Mouse (Mus musculus) intestine, embryonic 16.5 days (tissue): ENCODE measurements around the gene Myh4. TPM values are rescaled to one million over a fixed set of nuclear protein-coding genes. Genes with fewer than 3 reads are reported as not detected.

Experiments
- ATAC-seq: fragments of 200-750 bp; cut with Nextera tagmentation; 2 replicates; pipeline ENCODE4 v1.8.0; 2017; ENCODE audit warnings: moderate TSS enrichment, moderate library complexity
- H3K27ac ChIP-seq: fragments of 300-500 bp; sonication (generic); 2 replicates; pipeline ENCODE4 v1.5.1; 2014; ENCODE audit warnings: mild to moderate bottlenecking, low read length
- H3K27me3 ChIP-seq: fragments of 300-500 bp; sonication (generic); replicated peaks from 2 replicates; pipeline ENCODE4 v1.6.1; 2014; ENCODE audit warnings: low read length, control low read depth, mixed read lengths; ENCODE audit not compliant: control insufficient read depth, insufficient read depth
- H3K36me3 ChIP-seq: fragments of 300-500 bp; sonication (generic); 2 replicates; pipeline ENCODE4 v1.6.1; 2014; ENCODE audit warnings: low read length, control low read depth; ENCODE audit not compliant: control insufficient read depth, insufficient read depth
- H3K4me1 ChIP-seq: fragments of 300-500 bp; sonication (generic); 2 replicates; pipeline ENCODE4 v1.6.1; 2014; ENCODE audit warnings: low read length, control low read depth, mixed read lengths; ENCODE audit not compliant: control insufficient read depth, insufficient read depth
- H3K4me2 ChIP-seq: fragments of 300-500 bp; sonication (generic); 2 replicates; pipeline ENCODE4 v1.6.1; 2014; ENCODE audit warnings: low read depth, low read length, control low read depth
- H3K4me3 ChIP-seq: fragments of 300-500 bp; sonication (generic); 2 replicates; pipeline ENCODE4 v1.5.1; 2014; ENCODE audit warnings: mild to moderate bottlenecking, low read length
- H3K9ac ChIP-seq: fragments of 300-500 bp; sonication (generic); 2 replicates; pipeline ENCODE4 v1.6.1; 2014; ENCODE audit warnings: low read depth, low read length
- H3K9me3 ChIP-seq: fragments of 300-500 bp; sonication (generic); 2 replicates; pipeline ENCODE4 v1.6.1; 2016; ENCODE audit warnings: low read length, control low read depth; ENCODE audit not compliant: control insufficient read depth
- WGBS: fragments of 180-500 bp; shearing (Covaris S2); extraction: QIAGEN DNeasy Blood & Tissue Kit; methylation state at CpG from one replicate; pipeline ENCODE4 v1.1.7; 2014; 5-methylcytosine and 5-hydroxymethylcytosine counted together
- polyA plus RNA-seq: library from polyadenylated mRNA; unstranded; fragments of >200 nt; fragmentation: Nextera tagmentation; extraction: Ambion mirVana; gene quantifications from 2 replicates; pipeline ENCODE4 v1.2.1, GENCODE M21; 2015

Gene Myh4
- polyA plus RNA-seq, result not detected in 2 replicates

DNA sequence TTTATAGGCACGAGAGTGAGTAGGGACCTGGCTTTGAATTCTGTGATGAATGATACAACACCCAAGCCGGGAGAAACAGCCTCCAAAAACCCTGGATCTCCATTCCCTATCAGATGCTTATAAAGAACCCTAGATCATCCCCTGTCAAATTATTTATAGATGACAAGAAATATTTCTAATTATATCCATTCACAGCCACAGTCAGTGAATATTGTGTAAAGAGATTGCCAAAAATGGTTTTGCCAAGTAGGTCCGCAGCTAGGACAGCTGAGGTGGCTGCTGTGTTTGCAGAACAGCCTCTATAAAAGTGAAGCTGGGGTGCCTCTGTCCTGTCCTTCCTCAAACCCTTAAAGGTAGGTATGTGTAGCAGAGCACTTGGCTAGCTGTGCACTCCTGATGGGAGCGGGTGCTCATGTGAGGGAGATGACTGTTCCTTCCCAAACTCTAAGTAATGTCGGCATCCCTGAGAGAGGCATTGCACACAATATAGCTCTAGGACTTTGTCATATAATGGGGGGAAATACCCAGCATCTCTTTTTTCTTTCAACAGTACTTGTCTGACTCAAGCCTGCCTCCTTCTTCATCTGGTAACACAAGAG lies at the start of gene Myh4:
Myh4 (plus strand) TSS at position 549 of the 599 bp plus-strand sequence.
- Histone ChIP-seq H3K36me3 (no peaks in the 10 kb centered on the region), H3K4me3 (no peak within 1 kb of the TSS), H3K27me3 (no peaks in the 10 kb centered on the region), H3K9ac (no peak within 1 kb of the TSS), H3K4me2 (no peak within 1 kb of the TSS), H3K27ac (no peak within 1 kb of the TSS), H3K4me1 (no peaks in the 10 kb centered on the region), H3K9me3 (no peaks in the 10 kb centered on the region)
- 80% methylated on average over 5 of the region's 5 CpGs for WGBS
- no peak for ATAC-seq

DNA sequence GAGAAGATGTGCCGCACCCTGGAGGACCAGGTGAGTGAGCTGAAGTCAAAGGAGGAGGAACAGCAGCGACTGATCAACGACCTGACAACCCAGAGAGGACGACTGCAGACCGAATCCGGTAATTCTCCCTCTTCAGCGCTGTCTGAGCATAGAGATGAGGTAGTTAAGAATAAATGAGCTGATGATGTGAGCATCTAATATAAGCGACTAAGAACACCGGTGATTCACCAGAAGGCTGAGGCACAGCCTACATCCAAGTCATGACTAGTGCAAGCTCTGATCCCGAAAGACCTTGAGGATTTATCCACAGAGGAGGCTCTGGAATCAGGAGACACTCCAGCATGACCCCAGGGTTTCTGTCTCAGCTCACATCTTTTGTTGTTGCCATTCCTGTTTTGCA lies 47.5 kb upstream of the Myh4 start:
- Histone ChIP-seq H3K36me3 (no peaks in the 10 kb centered on the region), H3K9ac (no peak overlapping the region), H3K4me2 (no peak overlapping the region), H3K27ac (no peak overlapping the region), H3K27me3 (no peaks in the 10 kb centered on the region), H3K4me1 (no peaks in the 10 kb centered on the region), H3K9me3 (no peaks in the 10 kb centered on the region), H3K4me3 (no peak overlapping the region)
- 78% methylated on average over 10 of the region's 10 CpGs for WGBS
- ATAC-seq, result no peak

DNA sequence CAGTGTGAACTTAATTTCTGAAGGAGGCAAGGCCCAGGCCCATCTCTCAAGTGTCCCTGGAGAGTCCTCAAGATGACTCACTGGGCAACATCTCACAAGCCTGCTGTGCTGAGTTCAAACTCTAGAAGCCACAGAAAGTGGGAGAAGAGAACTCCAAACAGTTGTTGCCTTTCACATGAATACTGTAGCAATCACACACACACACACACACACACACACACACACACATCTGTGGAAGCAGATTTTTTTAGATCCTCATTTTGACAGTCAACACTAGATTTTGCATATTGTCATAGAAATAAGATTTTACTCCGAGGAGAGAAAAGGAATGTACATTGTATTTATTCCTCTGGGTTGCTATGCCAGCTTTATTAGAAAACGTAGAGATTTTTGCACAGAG lies 47.0 kb upstream of the Myh4 start:
- H3K4me3 ChIP-seq, result no peak overlapping the region
- H3K27ac ChIP-seq, result no peak overlapping the region
- no peak for ATAC-seq
- H3K9me3 ChIP-seq, result no peaks in the 10 kb centered on the region
- 89% methylated on average over 2 of the region's 2 CpGs for WGBS
- H3K9ac ChIP-seq, result no peak overlapping the region
- no peaks in the 10 kb centered on the region for H3K36me3 ChIP-seq
- no peaks in the 10 kb centered on the region for H3K27me3 ChIP-seq
- H3K4me2 ChIP-seq, result no peak overlapping the region
- no peaks in the 10 kb centered on the region for H3K4me1 ChIP-seq

DNA sequence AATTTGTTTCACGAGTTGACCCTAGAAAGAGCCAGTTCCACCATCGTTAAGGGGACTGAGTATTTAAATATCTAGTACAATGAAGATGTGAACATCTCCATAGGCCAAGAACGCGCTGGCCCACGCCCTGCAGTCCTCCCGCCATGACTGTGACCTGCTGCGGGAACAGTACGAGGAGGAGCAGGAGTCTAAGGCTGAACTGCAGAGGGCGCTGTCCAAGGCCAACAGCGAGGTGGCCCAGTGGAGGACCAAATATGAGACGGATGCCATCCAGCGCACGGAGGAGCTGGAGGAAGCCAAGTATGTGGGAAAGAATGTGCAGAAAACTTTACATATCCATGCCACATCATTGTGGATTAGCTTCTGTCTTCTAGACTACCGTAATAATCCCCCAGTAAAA lies 46.3 kb upstream of the Myh4 start:
- H3K9me3 ChIP-seq, result no peaks in the 10 kb centered on the region
- no peaks in the 10 kb centered on the region for H3K36me3 ChIP-seq
- no peaks in the 10 kb centered on the region for H3K27me3 ChIP-seq
- 89% methylated on average over 14 of the region's 14 CpGs for WGBS
- H3K4me1 ChIP-seq, result no peaks in the 10 kb centered on the region
- no peak for ATAC-seq
- no peak overlapping the region for H3K4me3 ChIP-seq
- no peak overlapping the region for H3K4me2 ChIP-seq
- H3K27ac ChIP-seq, result no peak overlapping the region
- H3K9ac ChIP-seq, result no peak overlapping the region

DNA sequence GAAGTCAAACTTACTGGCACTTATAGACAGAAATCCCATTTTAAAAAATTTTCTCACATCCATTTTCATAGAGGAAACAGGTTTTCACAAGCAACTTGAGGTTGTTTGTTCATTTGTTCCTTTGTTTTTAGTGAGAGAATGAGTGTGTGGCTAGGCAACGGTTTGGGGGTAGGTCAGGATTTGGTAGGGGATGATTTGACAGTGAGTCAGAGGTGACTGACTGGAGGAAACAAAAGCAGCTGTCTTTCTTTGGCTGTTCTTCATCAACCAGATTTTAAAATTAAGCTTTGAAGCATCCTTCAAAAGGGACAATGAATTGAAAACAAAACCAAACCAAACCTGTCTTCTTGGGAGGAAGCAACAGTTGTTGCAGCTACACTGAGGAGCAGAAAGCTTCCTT lies 38.5 kb upstream of the Myh4 start:
- ATAC-seq, result no peak
- WGBS, result 47% methylated on average over 1 of the region's 1 CpGs

DNA sequence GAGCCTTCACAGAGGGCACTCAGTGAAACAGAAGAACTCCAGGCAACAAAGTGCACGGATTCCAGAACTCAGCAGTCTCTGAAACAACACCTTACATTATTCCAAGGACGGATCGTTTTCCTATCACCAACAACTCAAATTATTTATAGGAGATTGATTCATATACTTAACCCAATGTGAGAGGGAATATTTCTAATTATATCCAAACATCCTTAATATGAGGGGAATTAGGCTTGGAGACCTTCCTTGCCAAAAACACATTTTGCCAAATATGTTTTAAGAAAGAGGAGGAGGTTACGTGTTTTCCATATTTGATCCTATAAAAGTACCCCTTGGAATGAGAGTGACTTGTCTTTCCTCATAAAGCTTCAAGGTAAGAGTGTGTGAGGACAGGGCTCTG lies 38.1 kb upstream of the Myh4 start, which contains the start of gene Myh1:
Myh1 (plus strand) TSS at position 301 of the 400 bp plus-strand sequence.
- no peak for ATAC-seq
- H3K4me2 ChIP-seq, result no peak within 1 kb of the TSS
- H3K9ac ChIP-seq, result no peak within 1 kb of the TSS
- 80% methylated on average over 4 of the region's 4 CpGs for WGBS
- no peaks in the 10 kb centered on the region for H3K36me3 ChIP-seq
- H3K27ac ChIP-seq, result no peak within 1 kb of the TSS
- H3K27me3 ChIP-seq, result no peaks in the 10 kb centered on the region
- no peaks in the 10 kb centered on the region for H3K9me3 ChIP-seq
- no peaks in the 10 kb centered on the region for H3K4me1 ChIP-seq
- no peak within 1 kb of the TSS for H3K4me3 ChIP-seq

More for the DNA sequence above, 38.5 kb upstream of the Myh4 start:
- Histone ChIP-seq H3K9me3 (no peaks in the 10 kb centered on the region), H3K27ac (no peak overlapping the region), H3K4me1 (no peaks in the 10 kb centered on the region), H3K36me3 (no peaks in the 10 kb centered on the region), H3K9ac (no peak overlapping the region), H3K27me3 (no peaks in the 10 kb centered on the region), H3K4me2 (no peak overlapping the region), H3K4me3 (no peak overlapping the region)

DNA sequence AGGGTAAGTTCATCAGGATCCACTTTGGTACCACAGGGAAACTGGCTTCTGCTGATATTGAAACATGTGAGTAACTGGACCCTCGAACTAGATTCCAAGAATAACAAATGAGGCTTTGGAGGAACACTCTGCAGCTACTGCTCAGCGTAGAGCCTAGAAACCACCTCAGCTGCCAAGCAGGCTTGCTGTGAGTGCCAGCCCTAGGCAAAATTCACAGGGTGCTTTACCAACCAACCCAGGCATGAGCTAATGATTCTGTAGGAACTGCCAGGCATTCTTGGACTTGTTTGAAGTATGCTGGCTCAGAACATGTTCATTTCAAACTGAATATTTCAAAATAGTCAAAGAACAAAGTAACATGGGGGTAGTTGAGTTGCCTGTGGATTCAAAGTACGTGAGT lies 33.1 kb upstream of the Myh4 start:
- H3K4me1 ChIP-seq, result no peaks in the 10 kb centered on the region
- 84% methylated on average over 3 of the region's 3 CpGs for WGBS
- H3K4me3 ChIP-seq, result no peak overlapping the region
- no peaks in the 10 kb centered on the region for H3K36me3 ChIP-seq
- no peaks in the 10 kb centered on the region for H3K27me3 ChIP-seq
- no peak overlapping the region for H3K27ac ChIP-seq
- no peak overlapping the region for H3K4me2 ChIP-seq
- ATAC-seq, result no peak
- H3K9me3 ChIP-seq, result no peaks in the 10 kb centered on the region
- no peak overlapping the region for H3K9ac ChIP-seq

DNA sequence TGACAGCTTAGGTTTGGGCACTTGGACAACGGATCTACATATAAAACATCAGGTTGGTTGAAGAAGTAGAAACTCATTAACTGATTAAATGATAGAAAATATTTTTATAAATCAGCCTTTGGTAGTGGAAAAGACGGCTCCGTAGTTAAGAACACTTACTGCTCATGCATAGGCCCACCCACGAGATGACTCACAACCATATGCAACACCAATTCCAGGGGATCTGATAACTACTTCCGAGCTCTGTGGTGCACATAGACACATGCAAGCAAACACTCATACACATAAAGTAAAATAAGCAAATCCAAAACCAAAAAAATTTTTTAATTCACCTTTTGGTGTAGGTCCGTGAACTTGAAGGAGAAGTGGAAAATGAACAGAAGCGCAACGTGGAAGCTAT lies 16.0 kb upstream of the Myh4 start:
- Histone ChIP-seq H3K4me3 (no peak overlapping the region), H3K27me3 (no peaks in the 10 kb centered on the region), H3K27ac (no peak overlapping the region), H3K4me2 (no peak overlapping the region), H3K9ac (no peak overlapping the region), H3K36me3 (no peaks in the 10 kb centered on the region), H3K4me1 (no peaks in the 10 kb centered on the region), H3K9me3 (no peaks in the 10 kb centered on the region)
- WGBS, result 90% methylated on average over 8 of the region's 8 CpGs
- ATAC-seq, result no peak

DNA sequence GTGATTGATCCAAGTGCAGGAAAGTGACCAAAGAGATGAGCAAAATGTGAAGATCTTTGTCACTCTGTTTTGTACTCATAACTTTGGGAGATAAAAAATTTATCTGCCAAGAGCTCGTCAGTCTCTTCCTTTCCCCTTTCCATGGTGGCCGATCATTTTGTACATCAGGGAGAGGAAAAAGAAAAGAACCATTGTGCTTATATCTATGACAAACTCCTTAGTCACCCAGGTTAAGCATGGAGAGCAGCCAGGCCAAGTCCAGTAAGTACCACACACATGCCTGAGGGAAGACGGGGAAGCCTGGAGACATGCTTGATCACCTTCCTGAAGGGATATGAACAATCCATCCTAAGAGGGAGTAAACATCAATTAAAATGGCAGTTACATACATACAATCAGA lies 13.4 kb upstream of the Myh4 start:
- 83% methylated on average over 3 of the region's 3 CpGs for WGBS
- H3K4me1 ChIP-seq, result no peaks in the 10 kb centered on the region

DNA sequence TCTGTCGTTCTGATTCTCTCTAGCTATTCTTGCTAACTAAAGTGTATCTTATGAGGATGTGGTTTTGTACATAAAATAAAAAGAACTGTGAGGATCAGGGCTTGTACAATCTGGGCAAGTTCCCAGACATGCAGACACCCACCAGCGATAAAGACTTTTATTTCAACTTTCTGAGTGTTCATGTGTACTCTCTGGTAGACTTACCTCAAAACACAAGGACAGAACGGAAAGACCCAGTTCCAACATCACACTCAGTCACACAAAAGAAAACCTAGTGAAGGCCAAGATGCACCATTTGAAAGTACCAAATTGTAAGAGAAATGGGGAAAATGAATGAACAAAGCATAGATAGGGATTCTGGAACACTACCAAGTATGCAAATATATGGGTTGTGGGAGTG lies 9.1 kb upstream of the Myh4 start:
- Histone ChIP-seq H3K9ac (no peak overlapping the region), H3K36me3 (no peaks in the 10 kb centered on the region), H3K4me1 (no peaks in the 10 kb centered on the region), H3K4me2 (no peak overlapping the region), H3K9me3 (no peaks in the 10 kb centered on the region), H3K27me3 (no peaks in the 10 kb centered on the region), H3K27ac (no peak overlapping the region), H3K4me3 (no peak overlapping the region)
- ATAC-seq, result no peak
- 72% methylated on average over 3 of the region's 3 CpGs for WGBS

More for the DNA sequence above, 13.4 kb upstream of the Myh4 start:
- Histone ChIP-seq H3K9me3 (no peaks in the 10 kb centered on the region), H3K4me2 (no peak overlapping the region), H3K36me3 (no peaks in the 10 kb centered on the region), H3K27me3 (no peaks in the 10 kb centered on the region), H3K9ac (no peak overlapping the region), H3K27ac (no peak overlapping the region), H3K4me3 (no peak overlapping the region)
- no peak for ATAC-seq
